Mouse (Mus musculus): ENCODE data around the gene Jmjd1c.
A peak's percentile ranks its signal among the peaks of the same experiment; 100 is the strongest.

Gene Jmjd1c

GRCm38 (mm10) chr10:67071884-67072283 is 24.0 kb upstream of the Jmjd1c start:
- no peak for DNase-seq (ENCODE audit: low spot score in 2 of 2)

GRCm38 (mm10) chr10:67072600-67072999 is 23.3 kb upstream of the Jmjd1c start:
- no peak for DNase-seq (ENCODE audit: low spot score in 2 of 2)

GRCm38 (mm10) chr10:67073577-67073976 is 22.3 kb upstream of the Jmjd1c start:
- DNase-seq (ENCODE audit: low spot score in 2 of 2): no peak

DNA sequence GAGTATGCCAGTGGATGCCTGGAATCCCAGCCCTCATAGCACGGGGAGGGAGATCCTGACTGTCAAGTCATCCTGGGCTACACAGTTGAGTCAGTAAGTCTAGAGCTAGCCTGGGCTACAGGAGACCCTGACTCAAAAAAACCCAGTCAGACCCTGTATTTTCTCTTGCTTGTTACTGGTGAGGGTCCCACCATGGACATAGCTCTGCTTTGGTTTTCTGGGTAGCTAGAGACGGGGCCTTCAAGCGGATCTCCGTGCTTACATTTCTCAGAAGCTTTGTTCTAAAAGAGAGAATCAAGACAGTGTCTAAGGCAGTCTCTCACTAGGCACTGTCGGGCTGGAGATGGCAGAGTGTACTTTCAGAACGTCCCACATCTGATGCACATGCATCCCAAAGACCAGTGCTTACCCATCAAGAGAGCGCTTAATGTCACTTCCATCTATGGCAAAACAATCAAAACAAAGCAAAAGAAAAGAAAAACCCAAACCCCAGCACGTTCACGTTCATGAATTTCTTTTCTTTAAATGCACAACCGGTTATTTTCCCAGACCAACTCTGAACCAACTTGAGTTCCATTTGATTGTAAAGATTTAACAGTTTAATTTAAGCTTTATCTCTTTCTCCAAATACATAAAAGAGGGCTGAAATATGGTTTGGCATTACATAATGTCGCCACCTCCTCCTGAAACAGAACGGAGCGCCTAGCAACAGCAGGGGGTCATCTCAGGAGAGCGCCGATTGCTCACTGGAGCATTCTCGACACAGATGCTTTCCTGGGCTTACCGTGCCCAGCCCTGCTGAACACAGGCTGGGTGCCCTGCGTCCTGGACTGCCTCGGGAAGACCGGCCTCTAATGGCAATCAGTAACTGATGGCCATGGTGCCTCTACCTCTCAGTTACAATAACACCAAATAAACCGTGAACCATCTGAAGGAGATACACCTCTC is 19.7 kb upstream of the Jmjd1c start:
- no peak for DNase-seq (ENCODE audit: low spot score in 2 of 2)

GRCm38 (mm10) chr10:67079030-67079429 is 16.9 kb upstream of the Jmjd1c start:
- DNase-seq (ENCODE audit: low spot score in 2 of 2): no peak

GRCm38 (mm10) chr10:67081206-67082007 is 14.5 kb upstream of the Jmjd1c start:
- DNase-seq (ENCODE audit: low spot score in 2 of 2): no peak

DNA sequence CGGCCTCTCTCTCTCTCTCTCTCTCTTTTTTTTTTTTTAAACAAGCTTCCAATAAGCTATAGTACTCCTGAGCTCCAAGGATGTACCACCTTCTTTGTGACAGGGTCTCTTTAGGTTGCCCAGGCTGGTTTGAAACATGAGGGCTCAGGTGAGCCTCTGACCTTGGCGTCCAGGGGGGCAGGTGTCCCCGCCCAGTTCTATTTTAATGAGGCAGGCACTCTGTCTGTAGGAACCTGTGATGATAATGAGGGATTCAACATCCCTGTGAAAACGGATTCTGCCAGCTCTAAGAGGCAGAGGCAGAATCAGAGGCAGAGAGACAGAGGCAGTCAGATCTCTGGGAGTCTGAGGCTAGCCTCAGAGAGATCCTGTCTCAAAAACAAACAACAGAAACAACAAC is 13.4 kb upstream of the Jmjd1c start:
- no peak for DNase-seq (ENCODE audit: low spot score in 2 of 2)

- no peak for DNase-seq (ENCODE audit: low spot score in 2 of 2)
These were observed 12.3 kb upstream of the Jmjd1c start for GRCm38 (mm10) chr10:67083446-67084166.

DNA sequence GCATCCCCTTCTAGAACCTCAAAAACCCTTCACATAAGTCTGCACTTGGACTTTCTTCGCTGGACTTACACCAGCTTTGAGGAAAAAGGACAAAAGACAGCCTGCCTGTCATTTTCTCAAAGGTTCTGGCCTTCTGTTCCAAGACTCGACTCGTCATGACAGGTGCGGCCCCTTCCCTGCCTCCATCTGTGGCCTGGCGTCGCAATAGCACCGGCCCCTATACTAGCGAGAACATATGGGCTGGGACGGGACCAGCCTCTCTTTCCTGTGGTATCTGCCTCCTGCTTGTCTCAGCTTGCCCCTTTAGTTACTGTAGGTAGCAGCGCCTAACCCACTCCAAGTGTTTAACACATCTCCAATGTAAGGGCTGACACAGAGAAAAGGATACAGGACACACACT is 10.8 kb upstream of the Jmjd1c start:
- no peak for DNase-seq (ENCODE audit: low spot score in 2 of 2)

GRCm38 (mm10) chr10:67085916-67086315 is 10.0 kb upstream of the Jmjd1c start:
- DNase-seq (ENCODE audit: low spot score in 2 of 2): no peak

- no peak for DNase-seq (ENCODE audit: low spot score in 2 of 2)
These were observed 8.3 kb upstream of the Jmjd1c start for GRCm38 (mm10) chr10:67087447-67088226.

GRCm38 (mm10) chr10:67090611-67091010 is 5.3 kb upstream of the Jmjd1c start:
- DNase-seq (ENCODE audit: low spot score in 2 of 2): no peak

DNA sequence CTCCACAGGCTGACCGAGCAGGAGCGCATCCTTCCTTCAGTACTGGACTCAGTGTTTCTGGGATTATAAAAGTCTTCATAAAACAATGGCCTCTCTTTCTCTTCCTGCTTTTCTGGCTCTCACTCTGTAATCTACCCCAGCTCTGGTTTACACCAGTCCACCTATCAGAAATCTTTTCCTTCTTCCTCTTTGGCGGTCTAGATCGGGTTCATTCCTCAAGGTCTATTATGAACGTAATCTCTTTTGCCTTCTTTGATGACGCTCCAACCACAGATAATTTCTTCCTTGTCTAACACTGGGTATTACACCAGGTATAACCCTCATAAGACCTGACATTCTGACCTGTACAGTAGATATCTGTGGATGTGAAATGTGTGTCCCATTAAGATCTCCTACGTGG is 1.0 kb upstream of the Jmjd1c start:
- DNase-seq (ENCODE audit: low spot score in 2 of 2): no peak

DNA sequence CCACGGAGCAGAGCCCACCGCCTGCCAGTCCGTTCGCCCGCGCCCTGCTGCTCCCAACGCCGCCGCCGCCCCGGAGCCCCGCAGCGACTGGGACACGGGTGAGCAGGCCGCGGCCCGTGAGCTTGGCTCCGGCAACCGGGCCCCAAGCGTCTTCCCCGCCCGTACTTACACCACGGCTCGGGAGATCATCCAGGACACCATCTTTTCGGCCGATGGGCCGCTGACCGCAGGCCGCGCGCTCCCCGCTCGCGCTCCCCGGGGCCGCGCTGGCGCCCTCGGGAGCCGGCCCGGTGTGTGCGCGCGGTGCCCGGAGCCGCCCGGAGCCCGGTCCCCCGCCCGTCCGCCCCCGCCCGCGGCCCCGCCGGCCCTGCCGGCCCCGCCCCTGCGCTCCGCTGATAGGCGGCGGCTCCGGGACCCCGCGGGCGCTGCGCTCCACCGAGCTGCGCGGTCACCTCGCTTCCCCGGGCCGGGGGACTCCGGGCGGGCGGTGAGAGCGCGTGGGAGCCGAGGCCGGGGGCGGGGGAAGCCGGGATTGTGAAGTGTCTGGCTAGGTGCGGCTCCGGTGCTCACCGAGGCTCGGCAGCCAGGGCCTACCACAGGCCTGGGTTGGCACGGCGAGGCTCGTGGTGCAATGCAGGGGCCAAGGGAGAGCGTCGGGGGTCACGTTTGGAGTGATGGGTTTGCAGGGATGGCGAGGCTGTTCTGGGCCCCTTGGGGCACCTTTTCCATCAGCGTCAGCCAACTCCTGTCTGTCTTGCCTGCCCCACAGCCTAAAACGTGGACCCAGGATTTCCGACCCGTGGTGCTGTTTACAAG is 904 bp downstream of the Jmjd1c start, which contains the start of gene Reep3:
TSS of gene Reep3 (minus strand) at position 325 of the 816 bp plus-strand sequence.
- peak; percentile 63 to 67 for DNase-seq (ENCODE audit: low spot score in 2 of 2)

DNA sequence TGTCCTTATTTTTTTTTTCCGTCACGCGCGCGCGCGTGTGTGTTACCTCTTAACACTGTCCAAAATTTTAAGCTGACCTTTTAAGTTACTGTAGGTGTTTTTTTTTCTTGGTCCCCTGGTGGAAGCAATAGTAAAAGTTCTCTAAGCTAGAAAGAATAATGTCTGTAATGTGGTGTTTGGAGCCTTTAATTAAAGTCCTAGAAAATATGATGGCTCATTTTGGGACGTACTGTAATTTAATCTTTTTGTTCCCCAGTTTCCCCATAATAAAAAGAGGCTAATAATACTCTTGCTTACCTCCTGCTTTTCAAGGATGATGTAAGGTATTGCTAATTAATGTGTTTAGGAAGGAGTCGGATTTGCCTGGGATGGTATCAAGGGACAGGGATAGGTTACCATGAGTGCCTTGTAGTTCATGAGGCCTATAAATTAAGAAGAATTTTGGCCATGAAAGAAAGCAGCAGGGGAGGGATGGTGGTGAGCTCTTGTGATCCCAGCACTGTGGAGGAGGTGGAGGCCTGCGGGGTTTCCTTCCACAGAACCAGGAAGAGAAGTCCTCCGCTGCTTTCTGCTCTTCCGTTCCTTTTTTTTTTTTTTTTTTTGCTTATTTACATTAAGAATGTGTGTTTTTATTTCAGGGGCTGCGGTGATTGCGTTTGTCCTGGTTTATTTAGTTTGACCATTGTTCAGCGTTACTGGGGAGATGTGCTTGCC is 1.7 kb downstream of the Jmjd1c start:
- DNase-seq (ENCODE audit: low spot score in 2 of 2): no peak

GRCm38 (mm10) chr10:67098408-67099050 is 2.6 kb downstream of the Jmjd1c start:
- DNase-seq (ENCODE audit: low spot score in 2 of 2): no peak

GRCm38 (mm10) chr10:67099183-67099929 is 3.4 kb downstream of the Jmjd1c start:
- no peak for DNase-seq (ENCODE audit: low spot score in 2 of 2)

DNA sequence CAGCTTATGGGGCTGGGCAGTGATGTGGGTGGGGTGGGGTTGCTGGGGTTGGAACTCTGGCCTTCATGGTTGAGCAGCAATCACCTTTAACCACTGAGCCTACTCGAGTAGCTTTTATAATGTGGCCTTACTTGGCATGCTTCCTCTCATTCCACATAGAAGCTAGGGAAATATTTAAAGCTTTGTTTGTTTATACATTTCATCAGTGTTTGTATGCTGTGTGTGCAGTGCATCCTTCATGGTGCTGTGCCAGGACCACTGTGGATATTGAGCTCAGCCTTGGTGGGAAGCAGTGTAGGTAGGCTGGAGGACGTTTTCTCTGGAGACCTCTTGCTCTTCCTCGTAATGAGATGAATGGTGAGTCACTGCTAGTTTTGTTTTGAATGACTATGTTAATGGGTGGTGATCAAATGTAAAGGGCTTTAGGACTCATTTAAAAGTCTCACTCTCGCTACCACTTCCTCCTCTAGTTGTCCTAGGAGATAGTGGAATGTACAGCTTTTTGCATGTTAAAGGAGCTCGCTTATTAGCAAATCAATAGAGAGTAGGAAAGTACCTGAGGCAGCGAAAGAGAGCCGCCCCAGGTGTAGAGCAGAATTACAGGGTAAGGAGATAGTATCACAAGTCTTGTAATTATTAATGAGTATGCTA is 4.2 kb downstream of the Jmjd1c start:
- DNase-seq (ENCODE audit: low spot score in 2 of 2): no peak

Data from urinary bladder, postnatal 36 days (tissue).